Mouse (Mus musculus): ENCODE results near the gene Rspry1. TPM values are rescaled to one million over a fixed set of nuclear protein-coding genes. Genes with fewer than 3 reads are reported as not detected.

The Rspry1 gene
- polyA plus RNA-seq, 1 experiment from 2014 or later = 54.4 TPM

DNA sequence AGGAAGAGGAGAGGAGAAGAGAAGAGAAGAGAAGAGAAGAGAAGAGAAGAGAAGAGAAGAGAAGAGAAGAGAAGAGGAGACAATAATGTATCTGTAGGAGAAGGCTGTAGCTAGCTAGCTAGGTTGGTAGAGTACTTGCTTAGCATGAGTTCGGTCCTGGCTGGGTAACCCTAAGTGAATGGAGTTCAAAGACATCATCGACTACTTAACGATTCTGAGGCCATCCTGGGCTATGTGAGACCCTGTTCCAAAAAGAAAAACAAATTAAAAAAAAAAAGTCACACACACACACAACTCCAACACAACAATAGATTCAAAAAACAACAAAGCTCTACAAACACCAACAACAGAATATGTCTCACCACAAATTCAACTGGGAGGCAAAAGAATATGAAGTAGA, 100.4 kb downstream of the Rspry1 start:
- peak overlapping the region; percentile 42 for H3K4me2 ChIP-seq (ENCODE audit: low read length)
- H3K4me3 ChIP-seq (replicated peaks; ENCODE audit: low read depth, low read length) = peak overlapping the region; percentile 35; the same call in 1 of the 2 replicates
- no peak overlapping the region for H3K9ac ChIP-seq (replicated peaks; ENCODE audit: low read length)
- WGBS = 82% methylated on average over 3 of the region's 3 CpGs
- H3K27me3 ChIP-seq (ENCODE audit: control insufficient read depth, insufficient read depth, low read length) = peaks cover 6% of the 10 kb centered on the region; the same call in 1 of the 2 replicates
- H3K4me1 ChIP-seq (ENCODE audit: control insufficient read depth, insufficient read depth, low read length) = no peaks in the 10 kb centered on the region
- no peaks in the 10 kb centered on the region for H3K9me3 ChIP-seq (ENCODE audit: control insufficient read depth, low read length)
- no peak for DNase-seq
- no peak overlapping the region for H3K27ac ChIP-seq (replicated peaks; ENCODE audit: low read depth, low read length)
- ATAC-seq (ENCODE audit: low FRiP score, low TSS enrichment) = no peak
- no peaks in the 10 kb centered on the region for H3K36me3 ChIP-seq (ENCODE audit: control insufficient read depth, insufficient read depth, low read length)

GRCm38 (mm10) chr8:94702844-94703813, 101.4 kb downstream of the Rspry1 start:
- H3K27ac ChIP-seq (replicated peaks; ENCODE audit: low read depth, low read length) = peak overlapping the region; percentile 64
- no peaks in the 10 kb centered on the region for H3K4me1 ChIP-seq (ENCODE audit: control insufficient read depth, insufficient read depth, low read length)
- no peak overlapping the region; the same call in 1 of the 2 replicates for H3K9ac ChIP-seq (replicated peaks; ENCODE audit: low read length)
- H3K9me3 ChIP-seq (ENCODE audit: control insufficient read depth, low read length) = no peaks in the 10 kb centered on the region
- H3K4me3 ChIP-seq (replicated peaks; ENCODE audit: low read depth, low read length) = peak overlapping the region; percentile 35
- ATAC-seq (ENCODE audit: low FRiP score, low TSS enrichment) (peak; percentile 84), DNase-seq (peak; percentile 91)
- under 1% methylated on average over 35 of the region's 35 CpGs for WGBS
- H3K4me2 ChIP-seq (ENCODE audit: low read length) = peak overlapping the region; percentile 42
- no peaks in the 10 kb centered on the region for H3K36me3 ChIP-seq (ENCODE audit: control insufficient read depth, insufficient read depth, low read length)
- 0 out of 2 replicates have a peak, but pooled peaks cover under 1% of the 10 kb centered on the region for H3K27me3 ChIP-seq (ENCODE audit: control insufficient read depth, insufficient read depth, low read length)

GRCm38 (mm10) chr8:94703972-94704668, 102.4 kb downstream of the Rspry1 start:
- under 1% methylated on average over 35 of the region's 35 CpGs for WGBS
- peak; percentile 92 for ATAC-seq (ENCODE audit: low FRiP score, low TSS enrichment)
- peak overlapping the region; percentile 81 for H3K27ac ChIP-seq (replicated peaks; ENCODE audit: low read depth, low read length)

GRCm38 (mm10) chr8:94704669-94704984, 102.9 kb downstream of the Rspry1 start:
- no peak for DNase-seq
- no peak for ATAC-seq (ENCODE audit: low FRiP score, low TSS enrichment)
- WGBS = 16% methylated on average over 9 of the region's 9 CpGs

More at GRCm38 (mm10) chr8:94703972-94704668, 102.4 kb downstream of the Rspry1 start:
- peak overlapping the region; percentile 45 for H3K4me3 ChIP-seq (replicated peaks; ENCODE audit: low read depth, low read length)
- no peaks in the 10 kb centered on the region for H3K36me3 ChIP-seq (ENCODE audit: control insufficient read depth, insufficient read depth, low read length)
- H3K9me3 ChIP-seq (ENCODE audit: control insufficient read depth, low read length) = no peaks in the 10 kb centered on the region
- H3K4me2 ChIP-seq (ENCODE audit: low read length) = peak overlapping the region; percentile 62
- DNase-seq = peak; percentile 99
- no peaks in the 10 kb centered on the region for H3K4me1 ChIP-seq (ENCODE audit: control insufficient read depth, insufficient read depth, low read length)
- H3K27me3 ChIP-seq (ENCODE audit: control insufficient read depth, insufficient read depth, low read length) = no peaks in the 10 kb centered on the region
- peak overlapping the region; percentile 49 for H3K9ac ChIP-seq (replicated peaks; ENCODE audit: low read length)

GRCm38 (mm10) chr8:94705581-94706245, 104.0 kb downstream of the Rspry1 start:
- DNase-seq (no peak), ATAC-seq (ENCODE audit: low FRiP score, low TSS enrichment) (no peak)
- WGBS = 82% methylated on average over 10 of the region's 10 CpGs

More at GRCm38 (mm10) chr8:94704669-94704984, 102.9 kb downstream of the Rspry1 start:
- Histone ChIP-seq H3K9me3 (ENCODE audit: control insufficient read depth, low read length) (no peaks in the 10 kb centered on the region), H3K4me3 (replicated peaks; ENCODE audit: low read depth, low read length) (peak overlapping the region; percentile 45), H3K4me1 (ENCODE audit: control insufficient read depth, insufficient read depth, low read length) (no peaks in the 10 kb centered on the region), H3K36me3 (ENCODE audit: control insufficient read depth, insufficient read depth, low read length) (no peaks in the 10 kb centered on the region), H3K27me3 (ENCODE audit: control insufficient read depth, insufficient read depth, low read length) (no peaks in the 10 kb centered on the region), H3K27ac (replicated peaks; ENCODE audit: low read depth, low read length) (peak overlapping the region; percentile 81), H3K4me2 (ENCODE audit: low read length) (peak overlapping the region; percentile 62), H3K9ac (replicated peaks; ENCODE audit: low read length) (peak overlapping the region; percentile 49)

DNA sequence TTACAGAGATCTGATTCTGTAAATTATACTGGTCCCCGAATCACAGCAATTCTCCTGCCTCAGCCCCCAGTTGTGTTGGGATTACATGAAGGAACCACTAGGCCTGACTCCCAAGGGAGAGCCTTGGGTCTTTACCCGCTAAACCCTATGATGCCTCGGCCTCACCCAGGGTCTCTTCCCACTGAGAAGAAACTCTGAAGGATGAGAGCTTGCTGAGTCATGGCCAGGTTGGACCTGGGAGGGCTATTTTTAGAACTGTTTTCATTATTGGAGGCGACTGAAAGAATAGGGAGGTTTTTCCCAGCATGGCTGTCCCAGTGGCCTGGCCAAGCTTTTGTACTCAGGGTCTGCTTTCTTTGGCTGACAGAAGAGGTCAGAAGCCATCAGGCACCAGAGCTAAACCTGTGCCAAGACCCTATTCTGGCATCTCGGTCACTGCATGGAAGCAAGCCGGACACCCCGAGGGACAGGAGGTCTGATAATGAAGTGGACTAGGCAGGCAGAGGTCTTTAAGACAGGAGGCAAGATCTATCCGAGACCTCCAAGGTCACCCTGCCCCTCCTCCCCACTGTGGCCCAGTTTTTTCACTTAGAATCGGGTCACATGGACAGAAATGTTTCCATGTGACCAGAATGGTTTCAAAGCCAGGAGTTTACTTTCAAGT, 105.1 kb downstream of the Rspry1 start:
- Histone ChIP-seq H3K4me1 (ENCODE audit: control insufficient read depth, insufficient read depth, low read length) (no peaks in the 10 kb centered on the region), H3K36me3 (ENCODE audit: control insufficient read depth, insufficient read depth, low read length) (no peaks in the 10 kb centered on the region), H3K9ac (replicated peaks; ENCODE audit: low read length) (no peak overlapping the region), H3K27me3 (ENCODE audit: control insufficient read depth, insufficient read depth, low read length) (no peaks in the 10 kb centered on the region), H3K27ac (replicated peaks; ENCODE audit: low read depth, low read length) (no peak overlapping the region), H3K4me2 (ENCODE audit: low read length) (no peak overlapping the region), H3K9me3 (ENCODE audit: control insufficient read depth, low read length) (no peaks in the 10 kb centered on the region), H3K4me3 (replicated peaks; ENCODE audit: low read depth, low read length) (no peak overlapping the region)
- 78% methylated on average over 9 of the region's 9 CpGs for WGBS
- no peak for DNase-seq
- no peak for ATAC-seq (ENCODE audit: low FRiP score, low TSS enrichment)

More at GRCm38 (mm10) chr8:94705581-94706245, 104.0 kb downstream of the Rspry1 start:
- Histone ChIP-seq H3K9ac (replicated peaks; ENCODE audit: low read length) (no peak overlapping the region), H3K4me1 (ENCODE audit: control insufficient read depth, insufficient read depth, low read length) (no peaks in the 10 kb centered on the region), H3K27me3 (ENCODE audit: control insufficient read depth, insufficient read depth, low read length) (no peaks in the 10 kb centered on the region), H3K27ac (replicated peaks; ENCODE audit: low read depth, low read length) (no peak overlapping the region), H3K4me2 (ENCODE audit: low read length) (no peak overlapping the region), H3K36me3 (ENCODE audit: control insufficient read depth, insufficient read depth, low read length) (no peaks in the 10 kb centered on the region), H3K9me3 (ENCODE audit: control insufficient read depth, low read length) (no peaks in the 10 kb centered on the region), H3K4me3 (replicated peaks; ENCODE audit: low read depth, low read length) (no peak overlapping the region)
